Mouse (Mus musculus) left cerebral cortex, adult 18-20 months (tissue): ENCODE results near the gene Slain1. TPM values are rescaled to one million over a fixed set of nuclear protein-coding genes. Genes with fewer than 3 reads are reported as not detected.

Experiments used
- DNase-seq, 2 experiments: peaks; one replicate each; pipeline ENCODE4 v3.0.0; 2021 to 2022; ENCODE audit warnings: low spot score in 2 of 2, mixed read lengths in 1 of 2
- long read RNA-seq, 2 experiments: library from polyadenylated mRNA; stranded (forward); transcript quantifications; one replicate each; pipeline ENCODE4 v2.0.0; 2021
- total RNA-seq, 2 experiments: library from RNA; stranded (reverse); gene quantifications; 2 replicates each; pipeline ENCODE4 v1.2.3; 2021

The Slain1 gene
- total RNA-seq: 10 to 100 TPM; 46.3 to 51.9 TPM
- long read RNA-seq, experiment 1, transcript Slain1-203 (8 exons, 1,998 nt): major isoform, 37 of 48 reads
- long read RNA-seq, experiment 1, transcript Slain1-201 (7 exons, 2,863 nt): minor isoform, 7 of 48 reads
- long read RNA-seq, experiment 1, partial matches to known transcripts: 2 of 48 reads
- long read RNA-seq, experiment 1, other reads (novel, unspliced or antisense): 2 of 48 reads
- long read RNA-seq, experiment 2, transcript Slain1-203 (8 exons, 1,998 nt): major isoform, 22 of 35 reads
- long read RNA-seq, experiment 2, transcript Slain1-201 (7 exons, 2,863 nt): minor isoform, 9 of 35 reads
- long read RNA-seq, experiment 2, partial matches to known transcripts: 3 of 35 reads
- long read RNA-seq, experiment 2, other reads (novel, unspliced or antisense): 1 of 35 reads

DNA sequence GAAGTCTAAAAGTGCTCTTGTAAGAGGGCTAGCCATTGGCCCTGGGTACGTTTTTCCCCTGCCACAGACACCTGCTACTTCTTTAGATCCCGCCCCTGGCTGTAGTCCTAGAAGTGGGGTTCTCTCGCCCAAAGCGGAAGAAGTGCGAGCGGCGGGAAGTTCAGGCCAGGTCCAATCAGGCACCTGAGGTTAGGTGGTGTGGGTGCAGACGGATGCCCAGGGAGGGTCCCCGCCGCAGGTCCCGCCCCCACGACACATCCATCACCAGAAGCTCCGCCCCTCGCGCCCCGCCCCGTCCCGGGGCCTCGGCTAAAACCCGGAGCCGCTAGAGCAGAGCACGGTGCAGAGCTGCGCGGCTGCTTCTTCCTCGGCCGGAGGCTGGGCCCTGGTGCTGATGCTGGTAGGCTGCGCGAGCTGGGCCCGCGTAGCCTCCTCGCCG, at the start of gene Slain1:
Gene Slain1 (plus strand): TSS at position 333 of the 439 bp plus-strand sequence.
- DNase-seq: peak; percentile 89 to 92

DNA sequence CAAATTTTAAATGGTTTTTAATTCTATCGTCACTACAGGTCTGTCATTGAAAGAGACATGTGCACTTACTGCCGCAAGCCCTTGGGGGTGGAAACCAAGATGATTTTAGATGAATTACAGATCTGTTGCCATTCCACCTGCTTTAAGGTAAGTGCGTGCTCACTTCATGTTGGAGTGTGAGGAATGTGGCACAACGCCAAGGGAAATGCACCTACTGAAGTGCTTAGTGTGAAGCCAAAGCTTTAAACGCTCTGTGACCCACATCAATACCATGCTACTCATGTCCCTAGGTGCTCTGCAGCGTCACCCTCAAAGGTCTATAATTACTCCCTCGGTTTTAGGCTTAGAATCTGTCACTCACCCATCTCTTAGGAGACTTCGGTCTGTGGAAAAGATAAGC, 42.0 kb upstream of the Slain1 start:
- DNase-seq: no peak

DNA sequence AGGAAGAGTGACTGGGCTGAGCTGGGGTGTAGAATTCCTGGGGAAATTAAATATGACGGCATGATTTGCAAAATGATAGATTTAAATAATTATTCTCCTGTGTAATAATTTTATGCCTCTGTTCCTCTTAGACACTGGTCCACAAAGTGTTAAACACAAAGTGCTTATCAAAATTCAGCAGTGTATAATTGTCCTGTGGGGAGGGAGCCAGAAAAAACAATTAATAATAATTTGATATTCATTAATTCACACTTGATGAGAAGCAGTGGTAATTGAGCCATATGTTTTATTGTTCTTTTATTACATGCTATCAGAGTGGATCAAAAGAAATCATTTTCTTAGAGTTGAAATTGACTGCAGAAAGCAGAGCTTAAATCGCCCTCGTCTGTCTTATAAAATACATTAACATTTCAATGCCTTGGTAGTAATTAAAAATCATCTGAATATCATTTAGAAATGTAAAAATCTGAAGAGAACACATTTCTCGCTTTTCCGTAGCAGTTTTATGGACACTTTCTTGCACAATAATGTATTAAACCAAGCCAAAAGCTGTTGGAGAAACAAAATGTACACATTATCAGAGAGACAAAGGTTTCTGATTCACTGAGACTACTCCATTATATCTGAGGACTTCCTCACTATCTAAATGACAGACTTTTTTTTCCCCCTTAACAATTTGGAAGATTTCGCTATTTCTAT, 36.3 kb upstream of the Slain1 start:
- no peak for DNase-seq

DNA sequence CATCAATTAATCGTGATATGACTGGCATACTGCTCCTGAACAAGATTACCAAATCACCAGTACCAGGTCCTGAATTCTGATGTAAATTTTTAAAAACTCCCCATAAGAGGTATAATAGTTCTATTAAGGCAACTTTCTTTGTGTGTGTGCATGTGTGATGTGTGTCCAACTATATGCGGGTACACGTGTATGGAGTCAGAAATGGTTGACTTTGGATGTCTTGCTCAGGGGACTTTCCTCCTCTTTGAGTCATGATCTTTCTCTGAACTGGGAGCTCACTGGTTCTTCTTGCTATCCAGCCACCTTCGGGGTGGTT, 35.8 kb upstream of the Slain1 start:
- DNase-seq: no peak

DNA sequence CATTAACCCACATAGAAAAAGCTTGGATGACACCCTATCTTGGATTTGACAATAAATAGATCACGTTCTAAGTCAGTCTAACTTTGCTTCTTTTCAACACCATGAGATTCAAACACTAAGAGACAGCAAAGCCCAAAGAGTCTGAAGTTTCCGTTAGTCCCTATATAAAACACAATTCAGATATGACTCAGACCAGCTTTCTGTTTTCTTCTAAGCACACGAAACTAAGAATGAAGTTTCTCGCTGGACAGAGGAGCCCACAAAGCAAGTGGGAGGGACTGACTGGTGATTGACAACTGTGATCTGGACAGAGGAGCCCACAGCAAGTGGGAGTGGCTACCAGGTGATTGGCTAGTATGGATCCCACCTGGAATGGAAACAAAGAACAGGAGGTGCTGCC, 30.3 kb upstream of the Slain1 start:
- no peak for DNase-seq

DNA sequence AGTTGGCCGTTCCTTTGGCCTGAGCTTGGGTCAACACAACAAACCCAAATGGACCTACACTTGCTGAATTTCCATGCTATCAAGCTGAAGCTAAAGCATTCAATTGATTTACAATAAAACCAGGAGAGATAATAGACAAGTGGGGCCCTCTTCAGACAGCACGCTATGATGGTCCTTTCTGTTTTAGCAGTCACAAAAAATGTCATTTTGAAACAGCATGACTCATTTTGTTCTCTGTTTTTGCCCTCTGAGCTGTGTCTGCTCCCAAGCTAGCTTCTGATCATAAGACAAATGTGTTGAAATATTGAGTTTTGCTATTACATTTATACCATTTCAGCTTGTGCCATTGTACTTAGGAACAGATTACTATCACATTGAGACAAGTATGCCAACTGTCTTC, 28.8 kb upstream of the Slain1 start:
- DNase-seq: no peak

DNA sequence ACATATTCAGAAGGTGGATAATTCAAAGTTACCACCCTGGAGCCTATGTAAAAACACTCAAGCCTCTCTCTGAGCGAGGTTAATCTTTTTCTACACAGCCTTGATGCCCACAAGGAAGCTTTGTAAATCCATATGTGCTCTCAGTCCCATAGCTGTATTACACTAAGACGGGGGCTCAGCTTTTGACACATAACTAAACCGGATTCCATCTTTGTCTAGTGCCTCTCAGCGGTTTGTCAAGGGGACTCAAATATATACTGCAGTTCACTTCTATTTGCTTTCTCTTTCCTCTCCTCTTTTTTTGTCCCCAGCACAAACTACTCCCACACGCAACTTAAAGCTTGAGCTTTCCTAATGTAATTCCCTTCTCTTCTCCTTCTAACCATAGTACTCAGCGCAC, 23.9 kb upstream of the Slain1 start:
- DNase-seq: no peak

DNA sequence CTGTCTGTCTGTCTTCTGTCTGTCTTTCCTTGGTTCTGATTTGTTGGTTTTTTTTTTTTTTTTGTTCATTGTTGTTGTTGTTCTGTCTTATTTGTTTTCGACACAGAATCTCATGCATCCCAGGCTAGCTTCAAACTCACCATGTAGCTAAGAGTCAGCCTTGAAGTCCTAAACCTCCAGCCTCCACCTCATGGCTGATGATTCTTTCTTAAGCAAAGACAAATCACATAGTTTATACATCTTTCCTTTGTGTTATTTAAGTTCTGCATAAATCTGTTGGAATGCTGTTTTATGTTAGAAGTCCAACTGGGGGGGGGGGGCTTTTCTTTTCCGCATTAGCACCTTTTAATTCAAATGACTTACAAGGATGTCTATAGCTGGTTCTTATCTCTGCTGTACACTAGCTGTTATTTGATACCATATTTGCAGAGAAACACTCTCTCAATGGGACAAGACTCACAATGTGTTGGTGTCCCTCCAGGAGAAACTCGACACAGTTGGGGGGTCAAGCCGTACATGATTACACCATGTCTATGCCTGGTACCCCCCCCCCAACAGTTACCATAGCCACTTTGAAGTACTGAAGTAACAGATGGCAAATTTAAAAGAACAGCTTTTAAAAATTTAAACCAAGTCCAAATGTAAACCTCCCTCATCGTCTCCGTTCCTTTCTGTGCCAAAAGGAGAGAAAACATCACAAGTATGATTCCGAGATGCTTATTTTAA, 20.2 kb upstream of the Slain1 start:
- no peak for DNase-seq

DNA sequence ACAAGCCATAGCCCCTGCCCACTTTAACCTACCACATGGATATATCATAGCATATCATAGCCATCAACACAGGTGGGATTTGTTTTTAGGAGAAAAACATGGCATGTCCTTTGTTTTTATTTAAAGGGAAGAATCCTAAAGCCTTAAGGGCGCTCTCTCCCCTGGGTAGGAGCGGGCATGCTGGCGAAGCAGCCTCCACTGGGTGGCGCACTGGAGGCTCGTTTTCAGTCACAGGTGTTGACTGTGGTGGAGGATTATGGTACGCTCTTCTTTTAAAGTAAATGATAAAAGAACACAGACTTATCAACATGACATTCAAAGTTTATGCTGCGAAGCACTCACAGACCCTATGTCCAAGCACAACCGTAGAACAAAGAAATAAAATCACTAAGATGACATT, 19.5 kb upstream of the Slain1 start:
- DNase-seq: peak; percentile 45 to 69

DNA sequence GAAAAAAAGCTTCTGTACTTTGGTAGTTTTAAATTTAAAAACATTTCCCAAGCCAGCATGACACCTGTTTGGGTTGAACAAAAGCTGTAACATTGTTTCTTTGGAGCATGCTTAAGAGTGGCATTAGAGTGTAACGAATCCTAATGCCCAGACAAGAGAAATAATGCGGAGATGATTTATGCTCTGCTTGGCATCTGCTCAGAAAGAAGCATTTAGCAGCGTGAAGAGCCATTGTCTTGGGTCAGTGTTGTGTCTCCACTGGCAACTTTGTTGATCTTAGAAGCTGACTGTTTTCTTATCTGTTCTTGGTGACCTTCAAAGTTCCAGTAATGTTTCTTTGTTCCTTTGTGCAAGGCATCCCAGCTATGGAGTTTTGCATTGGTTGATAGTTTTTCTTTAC, 6.1 kb upstream of the Slain1 start:
- no peak for DNase-seq

DNA sequence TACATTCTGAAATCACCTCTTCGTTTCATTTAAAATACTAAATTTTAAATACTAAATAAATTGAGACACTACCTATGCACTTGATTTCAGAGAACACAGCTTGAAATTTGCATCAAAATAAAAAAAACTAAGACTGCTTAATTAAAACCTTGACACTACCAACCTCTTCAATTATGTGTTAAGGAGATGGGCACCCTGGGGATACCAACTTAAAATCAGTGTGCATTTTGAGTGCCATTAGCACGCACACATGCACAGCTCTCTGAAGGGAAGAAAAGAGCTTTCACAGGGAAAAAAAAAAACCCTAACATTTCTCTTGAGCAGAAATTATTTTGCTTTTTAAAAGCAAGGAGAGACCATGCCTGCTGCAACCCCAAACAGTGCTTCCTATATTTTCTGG, 2.0 kb upstream of the Slain1 start:
- no peak for DNase-seq

DNA sequence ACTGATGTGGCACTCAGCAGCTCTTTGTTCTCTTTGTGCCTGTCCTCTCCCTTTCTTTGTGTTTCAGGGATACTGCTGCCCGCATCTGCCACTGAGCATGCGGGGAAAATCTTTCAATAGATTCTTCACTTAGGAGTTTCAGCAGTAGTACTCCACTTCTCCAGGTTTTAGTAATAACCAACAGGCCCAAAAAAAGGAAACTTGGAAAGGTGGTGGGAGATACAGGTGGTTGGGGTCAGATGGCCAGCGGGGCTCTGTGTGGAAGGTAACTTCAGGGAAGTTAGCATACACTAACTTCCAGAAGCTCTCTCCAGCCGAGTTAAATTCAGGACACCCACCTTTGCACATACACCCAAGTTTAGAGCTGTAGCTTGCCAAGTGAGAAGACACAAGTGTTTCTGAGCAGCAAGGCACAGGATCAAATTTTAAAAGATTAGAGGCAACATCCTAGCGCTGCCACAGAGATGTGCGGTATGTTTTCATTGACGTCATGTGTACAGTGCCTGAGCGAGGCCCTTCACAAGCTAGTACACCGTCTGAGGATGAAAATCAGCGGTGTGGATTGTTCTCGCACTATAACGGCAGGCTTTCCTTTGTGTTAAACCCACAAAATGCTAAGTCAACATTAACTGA, 1.3 kb upstream of the Slain1 start:
- DNase-seq: no peak

DNA sequence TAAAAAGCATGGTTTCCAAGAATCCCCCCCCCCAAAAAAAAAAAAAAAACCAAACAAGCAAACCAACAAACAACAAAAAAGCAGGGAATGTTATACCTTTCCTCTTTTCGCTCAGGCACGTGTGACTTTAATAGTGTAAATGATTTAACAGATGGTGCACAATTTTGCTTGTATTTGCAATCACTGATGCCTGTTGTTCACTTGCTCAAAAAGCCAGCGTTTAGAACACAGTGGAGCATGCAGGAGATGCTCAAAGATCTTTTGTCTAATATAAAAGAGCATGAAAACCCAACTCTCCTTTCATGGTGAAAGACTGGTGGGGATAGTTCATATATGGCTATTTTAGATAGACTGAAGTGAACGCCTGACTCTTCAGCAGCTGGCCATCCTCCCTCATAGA, 726 bp upstream of the Slain1 start:
- no peak for DNase-seq

DNA sequence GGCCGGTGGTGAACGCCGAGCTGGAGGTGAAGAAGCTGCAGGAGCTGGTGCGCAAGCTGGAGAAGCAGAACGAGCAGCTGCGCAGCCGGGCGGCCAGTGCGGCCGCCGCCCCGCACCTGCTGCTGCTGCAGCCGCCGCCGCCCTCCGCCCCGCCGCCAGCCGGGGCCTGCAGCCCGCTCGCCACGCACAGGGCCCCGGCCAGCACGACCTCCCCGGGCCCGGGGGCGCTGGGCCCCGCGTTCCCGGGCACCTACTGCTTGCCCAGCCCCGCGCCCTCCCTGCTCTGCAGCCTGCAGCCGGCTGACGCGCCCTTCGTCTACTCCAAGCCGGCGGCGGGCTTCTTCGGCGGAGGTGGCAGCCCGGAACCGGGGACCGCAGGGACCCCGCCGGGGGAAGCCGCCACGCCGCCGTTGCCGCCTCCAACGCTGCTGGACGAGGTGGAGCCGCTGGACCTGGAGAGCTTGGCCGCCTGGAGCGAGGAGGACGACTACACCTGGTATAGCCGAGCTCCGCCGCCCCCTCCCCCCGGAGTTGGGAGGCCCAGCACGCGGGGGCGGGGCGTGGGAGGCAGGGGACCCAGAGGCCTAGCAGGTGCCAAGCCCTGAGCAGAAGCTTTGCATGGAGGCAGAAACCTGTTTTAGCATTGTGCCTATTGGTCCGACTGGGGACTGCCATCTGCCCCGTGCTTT, 529 bp downstream of the Slain1 start:
- peak; percentile 64 to 73 for DNase-seq

DNA sequence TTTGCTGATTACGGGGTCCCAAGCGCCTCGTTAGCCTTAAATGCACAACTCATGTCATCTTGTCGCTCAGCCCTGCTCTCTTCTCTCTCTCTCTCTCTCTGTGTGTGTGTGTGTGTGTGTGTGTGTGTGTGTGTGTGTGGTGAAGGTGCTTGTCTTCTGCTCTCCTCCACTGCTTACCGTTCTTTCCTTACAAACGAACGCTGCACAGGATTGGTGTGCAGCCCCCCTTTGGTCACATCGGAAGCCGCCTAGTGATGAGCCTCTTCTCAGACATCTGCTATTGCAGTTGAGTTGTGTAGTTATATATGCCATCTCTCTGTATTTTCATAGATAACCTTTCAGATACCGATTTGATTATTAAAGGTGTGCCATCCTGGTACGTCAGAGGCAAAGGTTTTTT, 1.1 kb downstream of the Slain1 start:
- no peak for DNase-seq

DNA sequence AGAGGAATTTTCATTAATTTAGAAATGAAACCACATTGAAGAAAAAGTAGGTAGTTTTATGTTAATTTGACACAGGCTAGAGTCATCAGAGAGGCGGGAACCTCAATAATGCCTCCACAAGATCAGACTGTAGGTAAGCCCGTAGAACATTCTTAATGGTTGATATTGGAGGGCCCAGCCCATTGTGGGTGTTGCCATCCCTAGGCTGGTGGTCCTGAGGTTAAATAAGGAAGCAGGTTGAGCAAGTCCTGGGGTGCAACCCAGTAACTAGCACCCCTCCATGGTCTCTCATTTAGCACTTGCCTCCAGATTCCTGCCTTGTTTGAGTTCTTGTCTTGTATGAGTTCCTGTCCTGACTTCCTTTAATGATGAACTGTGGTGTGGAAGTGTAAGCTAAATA, 1.5 kb downstream of the Slain1 start:
- DNase-seq: no peak

DNA sequence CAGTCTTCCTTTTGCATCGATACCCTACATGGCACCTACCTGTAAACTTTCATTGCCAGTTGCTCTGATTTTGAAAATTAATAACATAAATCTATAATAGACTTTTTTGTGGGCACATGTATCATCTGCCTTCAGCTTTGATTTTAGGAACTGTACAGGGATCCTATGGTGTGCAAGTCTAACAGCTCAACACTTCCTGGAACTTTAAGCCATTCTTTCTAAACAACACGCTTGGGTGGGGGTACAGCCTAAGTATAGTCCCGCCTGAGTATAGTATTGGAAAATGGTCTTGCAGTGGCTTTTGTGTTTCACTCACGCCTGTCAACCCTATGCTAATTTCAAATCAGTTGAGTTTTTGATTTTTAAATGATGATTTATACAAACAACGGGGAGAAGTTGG, 2.5 kb downstream of the Slain1 start:
- DNase-seq: no peak

DNA sequence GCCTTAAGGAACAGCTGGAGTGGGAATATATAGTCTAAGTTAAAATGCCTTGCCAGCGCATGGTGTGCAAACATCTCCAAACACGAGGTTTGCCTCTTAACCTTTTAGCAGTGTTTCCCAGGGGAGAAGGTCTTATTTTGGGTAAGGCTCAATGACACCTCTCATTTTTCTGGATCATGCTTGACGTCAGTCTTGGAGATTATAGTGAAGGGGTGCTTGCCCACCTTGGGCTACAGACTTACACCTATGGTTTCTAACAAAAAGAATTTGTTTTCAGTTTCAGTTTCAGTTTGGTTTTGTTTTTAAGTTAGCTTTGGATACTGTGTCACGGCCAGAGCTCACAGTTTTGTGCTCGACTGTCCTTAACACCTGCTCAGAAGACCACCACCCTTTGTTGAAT, 3.8 kb downstream of the Slain1 start:
- no peak for DNase-seq

DNA sequence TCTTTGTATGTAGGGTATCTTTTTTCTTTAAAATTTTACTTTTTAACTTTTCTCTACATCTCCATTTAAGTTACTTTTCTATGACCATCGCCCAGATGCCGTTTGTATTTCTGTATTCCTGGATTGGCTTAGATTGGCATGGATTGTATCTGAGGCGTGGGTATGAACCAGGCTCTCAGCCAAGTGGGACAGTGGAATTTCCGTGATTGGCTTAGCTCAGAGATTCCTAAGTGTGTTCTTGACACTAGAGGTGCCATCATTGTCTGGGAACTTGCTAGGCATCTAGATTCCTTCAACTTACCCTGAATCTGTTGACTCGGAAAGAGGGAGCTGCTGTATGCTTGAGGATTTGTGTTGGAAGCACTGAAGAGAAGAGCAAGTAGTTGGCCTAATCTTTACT, 5.4 kb downstream of the Slain1 start:
- peak in 1 of 2 experiments; percentile 24 for DNase-seq

DNA sequence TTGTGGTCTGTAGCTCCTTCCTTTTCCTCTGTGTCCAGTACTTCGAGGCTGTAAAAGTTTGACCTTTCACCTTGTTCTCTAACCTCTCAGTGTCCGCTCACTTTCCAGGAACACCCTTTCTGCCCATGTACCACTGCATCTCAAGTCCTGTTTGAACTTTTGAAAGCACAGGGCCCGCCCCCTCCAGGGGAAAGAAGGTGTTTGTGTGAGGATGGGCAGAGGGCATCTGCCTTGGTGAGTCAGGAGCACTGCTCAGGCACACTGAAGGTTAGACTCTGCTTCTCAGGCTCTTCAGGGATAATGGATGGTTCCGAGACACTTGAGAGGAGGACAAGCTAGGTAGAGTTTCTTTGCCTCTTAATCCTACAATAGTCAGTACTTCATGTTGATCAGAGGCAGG, 7.8 kb downstream of the Slain1 start:
- DNase-seq: no peak

DNA sequence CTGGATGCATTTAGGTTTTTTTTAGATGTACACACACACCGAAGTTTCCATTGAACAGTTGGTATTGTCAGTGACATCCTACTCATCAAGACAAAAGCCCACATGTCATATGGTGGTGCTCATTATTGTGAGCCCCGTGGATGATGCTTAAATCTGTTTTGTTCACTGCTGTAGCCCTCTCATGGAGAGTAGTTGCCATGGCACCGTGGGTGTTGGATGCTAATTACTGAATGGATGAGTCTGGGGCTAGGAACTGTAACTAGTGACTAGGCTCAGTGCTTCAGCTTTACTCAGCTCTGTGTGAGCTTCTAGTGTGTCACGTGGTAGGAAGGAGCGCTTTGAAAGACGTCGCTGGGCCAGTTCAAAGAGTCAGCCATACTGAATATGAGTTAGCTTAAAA, 13.0 kb downstream of the Slain1 start:
- peak; percentile 61 to 70 for DNase-seq
